Mouse (Mus musculus) kidney, adult 18-20 months (tissue): Measurements from ENCODE around the gene Cdhr1.

Source experiments
- DNase-seq: peaks from one replicate; pipeline ENCODE4 v3.0.0; 2021

Gene Cdhr1

DNA sequence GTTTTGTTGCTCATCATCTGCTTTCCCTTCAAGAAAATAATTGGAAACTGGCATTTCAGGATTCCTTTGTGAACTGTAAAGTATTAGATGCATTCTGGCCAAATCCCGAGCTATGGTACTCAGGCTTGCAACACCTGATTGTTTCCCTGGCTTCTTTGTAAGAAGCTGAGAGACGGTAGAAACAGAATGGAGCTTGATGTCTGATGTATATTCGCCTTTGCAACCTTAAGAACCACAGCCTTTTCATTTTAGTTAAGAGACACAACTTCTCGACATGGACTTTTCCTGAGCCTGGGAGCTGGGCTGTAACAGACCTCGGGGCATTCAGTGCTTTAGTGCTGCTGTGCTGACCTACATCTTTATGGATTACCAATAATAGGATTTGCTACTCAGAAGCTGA is 30.5 kb downstream of the Cdhr1 start, which contains the start of gene Lrit2:
Gene Lrit2, plus strand, starts transcription at position 301 of the 400 bp plus-strand sequence.
- no peak for DNase-seq

DNA sequence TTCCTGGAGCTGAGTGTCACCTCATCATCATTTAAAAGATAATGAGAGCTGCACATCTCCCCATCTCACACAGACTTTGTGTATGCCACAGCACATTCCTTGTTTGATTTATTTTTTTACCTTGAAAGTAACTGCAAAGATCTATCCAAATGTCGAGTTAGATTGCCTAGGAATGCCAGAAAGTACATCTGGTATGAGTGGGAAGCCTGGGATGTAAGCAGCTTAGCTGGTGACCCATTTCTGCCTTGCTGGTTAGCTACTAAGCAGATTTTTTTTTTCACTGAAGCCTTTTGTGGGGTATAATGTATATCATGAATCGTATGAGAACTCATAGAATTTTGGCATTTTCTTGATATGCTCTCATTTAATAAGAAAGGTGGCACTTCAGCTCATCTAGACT is 31.5 kb downstream of the Cdhr1 start:
- DNase-seq: no peak

DNA sequence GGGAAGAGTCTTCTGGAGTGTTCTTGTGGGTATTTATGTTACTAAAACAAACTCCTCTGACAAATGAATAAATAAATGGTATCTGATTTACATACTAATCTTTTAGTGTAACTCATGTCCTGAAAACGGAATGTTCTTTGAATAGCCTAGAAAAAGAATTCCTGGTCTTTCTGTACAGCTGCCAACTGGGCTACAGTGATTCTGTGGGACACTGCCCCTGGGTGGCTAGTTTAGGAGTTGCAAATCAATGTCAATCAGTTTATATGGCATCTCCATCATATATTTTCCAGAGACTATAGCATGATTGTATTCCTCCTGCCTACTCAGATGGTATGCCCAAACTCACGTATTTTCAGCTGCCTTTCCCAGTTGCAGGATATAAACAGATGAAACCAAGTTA is 33.3 kb downstream of the Cdhr1 start:
- DNase-seq: no peak

DNA sequence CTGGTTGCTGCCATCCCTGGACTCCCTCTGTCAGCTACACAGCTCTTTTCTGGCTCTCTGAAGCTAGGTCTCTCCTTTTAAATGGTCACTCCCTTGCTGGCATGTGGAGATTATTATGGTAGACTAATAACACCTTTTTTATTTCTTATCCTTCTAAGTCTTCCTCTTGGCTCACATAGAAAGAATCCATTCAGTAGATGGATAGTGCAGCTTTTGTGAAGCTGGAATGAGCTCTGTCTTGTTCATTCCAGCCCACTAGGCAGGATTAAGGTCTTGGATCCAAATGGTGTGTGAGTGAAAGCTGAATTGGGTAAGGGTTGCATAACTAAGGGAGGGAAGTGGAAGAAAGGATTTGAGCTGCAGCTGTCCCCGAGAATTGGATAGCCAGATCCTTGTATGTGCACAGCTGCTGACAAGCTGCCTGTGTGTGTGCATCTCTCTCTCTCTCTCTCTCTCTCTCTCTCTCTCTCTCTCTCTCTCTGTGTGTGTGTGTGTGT is 49.2 kb downstream of the Cdhr1 start, which contains the start of gene Rgr:
Gene Rgr, minus strand, starts transcription at position 51 of the 497 bp plus-strand sequence.
- no peak for DNase-seq

DNA sequence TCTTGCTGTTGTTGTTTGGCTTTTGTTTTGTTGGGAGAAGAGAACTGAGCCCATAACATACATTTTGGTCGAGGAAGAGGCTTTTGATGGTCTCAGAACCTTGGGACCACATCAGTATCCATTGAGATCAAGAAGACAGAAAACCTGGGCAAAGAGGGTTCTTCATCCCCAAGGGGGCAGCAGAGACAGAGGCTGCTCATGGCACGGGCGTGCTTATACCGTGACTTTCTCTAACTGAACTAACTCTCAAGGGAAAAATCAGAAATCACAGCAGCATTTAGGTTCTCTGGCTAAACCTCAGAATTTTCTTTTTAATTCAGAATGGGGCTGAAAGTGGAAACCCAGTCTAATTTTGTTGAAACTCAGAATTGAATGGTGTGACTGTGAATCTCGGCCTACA is 63.7 kb downstream of the Cdhr1 start:
- no peak for DNase-seq

DNA sequence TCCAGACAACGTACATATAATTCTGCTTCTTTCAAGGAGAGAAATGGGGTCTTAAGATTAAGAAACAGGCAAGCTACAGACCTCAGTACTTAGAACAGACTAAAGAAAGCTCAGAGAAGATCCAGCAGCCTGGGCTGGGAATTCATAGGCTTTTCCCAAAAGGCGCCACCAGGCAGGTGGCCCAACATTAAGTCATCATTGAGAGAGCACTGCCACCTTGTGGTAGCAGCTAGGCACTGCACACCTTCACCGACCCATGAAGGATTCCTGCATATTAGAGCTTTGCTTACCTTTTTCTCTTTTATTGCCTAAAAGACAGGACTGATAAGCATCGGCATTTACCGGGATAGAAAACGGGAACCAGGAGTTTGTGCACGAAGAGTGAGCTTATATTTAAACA is 64.9 kb downstream of the Cdhr1 start:
- peak; percentile 77 for DNase-seq

DNA sequence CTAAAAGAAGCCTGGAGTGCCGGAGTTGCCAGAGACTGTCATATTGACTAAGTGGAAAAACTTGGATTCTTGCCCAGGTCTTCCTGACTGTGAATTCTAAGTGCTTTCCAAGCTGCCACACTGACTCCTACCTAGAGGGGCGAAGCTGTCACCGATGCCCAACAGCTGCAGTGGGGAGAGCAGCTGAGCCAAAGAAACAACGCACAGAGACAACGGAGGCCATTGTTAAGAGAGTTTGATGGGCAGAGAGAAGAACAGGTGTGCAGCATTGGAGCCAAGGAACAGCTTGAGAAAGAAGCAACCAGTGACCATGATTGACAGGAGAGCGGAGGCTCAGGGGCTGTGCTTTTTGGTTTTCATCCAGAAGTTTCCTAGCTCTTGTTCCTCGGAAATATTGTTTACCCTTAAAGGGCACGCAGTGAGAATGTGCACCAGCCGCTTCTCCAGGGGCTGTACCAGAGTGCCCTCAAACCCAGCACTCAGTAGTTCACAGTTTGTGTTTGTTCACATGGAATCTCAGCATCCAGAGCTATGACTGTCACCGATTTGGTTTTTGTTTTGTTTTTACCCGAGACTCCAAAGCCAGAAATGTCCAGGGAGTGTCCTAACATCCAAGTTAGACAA is 65.6 kb downstream of the Cdhr1 start:
- DNase-seq: no peak

DNA sequence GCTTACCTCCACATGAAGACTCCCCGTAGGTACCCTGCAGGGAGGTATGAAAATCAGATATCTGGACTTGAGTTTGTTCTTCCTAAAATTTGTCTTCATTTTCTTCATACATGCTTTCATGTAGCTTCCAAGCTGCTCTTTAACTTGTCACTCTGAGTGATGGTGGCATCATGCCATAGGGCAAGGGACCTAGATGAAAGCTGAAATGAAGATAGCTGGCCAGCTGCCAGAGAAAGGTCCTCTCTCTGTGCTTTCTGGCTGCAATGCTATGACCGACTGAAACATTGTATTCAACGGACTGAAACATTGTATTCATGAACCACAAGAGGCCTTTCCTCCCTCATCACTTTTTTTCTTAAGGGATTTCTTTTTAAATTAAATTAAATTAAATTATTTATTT is 69.6 kb downstream of the Cdhr1 start:
- DNase-seq: no peak

DNA sequence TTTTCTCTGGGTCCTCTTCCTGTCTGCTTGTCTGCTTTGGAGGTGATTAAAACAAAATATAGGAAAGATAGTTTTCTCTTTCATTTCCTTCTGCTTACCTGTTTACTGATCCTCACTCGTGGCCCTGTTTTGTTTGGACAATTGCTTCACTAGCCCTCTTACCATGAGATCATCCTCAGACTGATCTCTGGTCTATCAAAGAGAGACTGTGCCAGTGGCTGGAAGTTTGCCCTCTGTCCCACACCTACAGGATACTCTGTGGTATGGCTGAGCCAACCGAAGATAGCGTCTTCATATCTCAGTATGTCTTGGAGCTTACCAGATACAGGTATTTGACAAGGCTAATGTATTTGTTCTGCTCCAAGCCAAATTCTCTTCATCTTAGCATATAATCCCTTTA is 70.2 kb downstream of the Cdhr1 start:
- DNase-seq: no peak
